Mouse (Mus musculus) midbrain, embryonic 13.5 days (tissue): ENCODE data around the gene March5. TPM values are rescaled to one million over a fixed set of nuclear protein-coding genes. Genes with fewer than 3 reads are reported as not detected.

ENCODE experiments used
- ATAC-seq: fragments of 200-750 bp; cut with Nextera tagmentation; 2 replicates; pipeline ENCODE4 v1.8.0; 2017; ENCODE audit warnings: mild to moderate bottlenecking, moderate TSS enrichment, moderate library complexity
- H3K27ac ChIP-seq: fragments of 300-500 bp; sonication (generic); 2 replicates; pipeline ENCODE4 v1.5.1; 2015; ENCODE audit warnings: inconsistent platforms, mild to moderate bottlenecking, moderate library complexity
- H3K27me3 ChIP-seq: fragments of 300-500 bp; sonication (generic); 2 replicates; pipeline ENCODE4 v1.6.1; 2015; ENCODE audit warnings: mild to moderate bottlenecking, inconsistent platforms
- H3K36me3 ChIP-seq: fragments of 300-500 bp; sonication (generic); 2 replicates; pipeline ENCODE4 v1.6.1; 2015; ENCODE audit warnings: mild to moderate bottlenecking, inconsistent platforms
- H3K4me1 ChIP-seq: fragments of 300-500 bp; sonication (generic); replicated peaks from 2 replicates; pipeline ENCODE4 v1.6.1; 2015; ENCODE audit warnings: inconsistent platforms
- H3K4me2 ChIP-seq: fragments of 300-500 bp; sonication (generic); replicated peaks from 2 replicates; pipeline ENCODE4 v1.6.1; 2015; ENCODE audit warnings: moderate library complexity, mild to moderate bottlenecking, inconsistent platforms
- H3K4me3 ChIP-seq: fragments of 300-500 bp; sonication (generic); replicated peaks from 2 replicates; pipeline ENCODE4 v1.5.1; 2015; ENCODE audit warnings: mild to moderate bottlenecking, inconsistent platforms
- H3K9ac ChIP-seq: fragments of 300-500 bp; sonication (generic); replicated peaks from 2 replicates; pipeline ENCODE4 v1.6.1; 2015; ENCODE audit warnings: mild to moderate bottlenecking, inconsistent platforms
- H3K9me3 ChIP-seq: fragments of 300-500 bp; sonication (generic); 2 replicates; pipeline ENCODE4 v1.6.1; 2016; ENCODE audit warnings: mild to moderate bottlenecking, inconsistent platforms
- WGBS: fragments of 180-500 bp; shearing (Covaris S2); methylation state at CpG from one replicate; pipeline ENCODE4 v1.1.7; 2015; 5-methylcytosine and 5-hydroxymethylcytosine counted together
- polyA plus RNA-seq: library from polyadenylated mRNA; unstranded; fragments of >200 nt; fragmentation: Nextera tagmentation; extraction: Ambion mirVana; gene quantifications from 2 replicates; pipeline ENCODE4 v1.2.1, GENCODE M21; 2015

The March5 gene
- 119 and 126 TPM in 2 replicates for polyA plus RNA-seq

- peak; percentile 100 for ATAC-seq
- peaks cover 20% of the 10 kb centered on the region for H3K4me1 ChIP-seq
- H3K27ac ChIP-seq, result peak within 1 kb of the TSS; percentile 87
- under 1% methylated on average over 78 of the region's 94 CpGs for WGBS
- peak within 1 kb of the TSS; percentile 100 for H3K4me3 ChIP-seq
- no peaks in the 10 kb centered on the region for H3K9me3 ChIP-seq
- 0 out of 2 replicates have a peak, but pooled peaks cover 4% of the 10 kb centered on the region for H3K27me3 ChIP-seq
- H3K9ac ChIP-seq, result peak within 1 kb of the TSS; percentile 97
- H3K36me3 ChIP-seq, result peaks cover 22% of the 10 kb centered on the region
- H3K4me2 ChIP-seq, result peak within 1 kb of the TSS; percentile 88
These were observed at the start of gene March5 for GRCm38 (mm10) chr19:37207303-37208175. Gene March5, plus strand, starts transcription at chr19:37207543.

GRCm38 (mm10) chr19:37172096-37172495 is 35.2 kb upstream of the March5 start:
- Histone ChIP-seq H3K4me3 (peak overlapping the region; percentile 82), H3K9ac (peak overlapping the region; percentile 92; the same call in 1 of the 2 replicates), H3K27me3 (peaks cover 18% of the 10 kb centered on the region), H3K9me3 (no peaks in the 10 kb centered on the region), H3K36me3 (0 out of 2 replicates have a peak, but pooled peaks cover 2% of the 10 kb centered on the region), H3K4me1 (peaks cover 41% of the 10 kb centered on the region), H3K4me2 (peak overlapping the region; percentile 86), H3K27ac (no peak overlapping the region)
- no peak for ATAC-seq
- 37% methylated on average over 1 of the region's 1 CpGs for WGBS

GRCm38 (mm10) chr19:37172566-37173130 is 34.7 kb upstream of the March5 start:
- Histone ChIP-seq H3K27ac (no peak overlapping the region), H3K4me3 (peak overlapping the region; percentile 82), H3K9ac (peak overlapping the region; percentile 92), H3K9me3 (no peaks in the 10 kb centered on the region), H3K36me3 (no peaks in the 10 kb centered on the region), H3K4me1 (peaks cover 43% of the 10 kb centered on the region), H3K4me2 (peak overlapping the region; percentile 86), H3K27me3 (peaks cover 18% of the 10 kb centered on the region)
- 77% methylated on average over 11 of the region's 11 CpGs for WGBS
- no peak for ATAC-seq

- H3K4me1 ChIP-seq, result peaks cover 47% of the 10 kb centered on the region
- no peak for ATAC-seq
- peak overlapping the region; percentile 86 for H3K4me2 ChIP-seq
- H3K27ac ChIP-seq, result peak overlapping the region; percentile 95
- peak overlapping the region; percentile 92 for H3K9ac ChIP-seq
- no peaks in the 10 kb centered on the region for H3K9me3 ChIP-seq
- no peaks in the 10 kb centered on the region for H3K36me3 ChIP-seq
- 25% methylated on average over 20 of the region's 20 CpGs for WGBS
- H3K4me3 ChIP-seq, result peak overlapping the region; percentile 82
- H3K27me3 ChIP-seq, result peaks cover 18% of the 10 kb centered on the region
These were observed 33.8 kb upstream of the March5 start for GRCm38 (mm10) chr19:37173331-37174115.

- ATAC-seq, result peak; percentile 81
- peaks cover 50% of the 10 kb centered on the region for H3K4me1 ChIP-seq
- H3K9ac ChIP-seq, result peak overlapping the region; percentile 92
- H3K9me3 ChIP-seq, result no peaks in the 10 kb centered on the region
- H3K36me3 ChIP-seq, result no peaks in the 10 kb centered on the region
- H3K27me3 ChIP-seq, result peaks cover 18% of the 10 kb centered on the region
- H3K4me2 ChIP-seq, result peak overlapping the region; percentile 86
- H3K4me3 ChIP-seq, result peak overlapping the region; percentile 82
- under 1% methylated on average over 70 of the region's 70 CpGs for WGBS
- peak overlapping the region; percentile 95 for H3K27ac ChIP-seq
These were observed 33.1 kb upstream of the March5 start for GRCm38 (mm10) chr19:37174116-37174715.

GRCm38 (mm10) chr19:37174716-37175435 is 32.5 kb upstream of the March5 start:
- peak overlapping the region; percentile 86 for H3K4me2 ChIP-seq

GRCm38 (mm10) chr19:37175436-37175805 is 31.9 kb upstream of the March5 start:
- Histone ChIP-seq H3K27ac (peak overlapping the region; percentile 95), H3K9me3 (no peaks in the 10 kb centered on the region), H3K36me3 (no peaks in the 10 kb centered on the region), H3K27me3 (peaks cover 18% of the 10 kb centered on the region), H3K4me2 (peak overlapping the region; percentile 86), H3K9ac (peak overlapping the region; percentile 92), H3K4me3 (peak overlapping the region; percentile 82), H3K4me1 (peaks cover 50% of the 10 kb centered on the region)
- WGBS, result under 1% methylated on average over 12 of the region's 12 CpGs
- no peak for ATAC-seq

More at GRCm38 (mm10) chr19:37174716-37175435, 32.5 kb upstream of the March5 start:
- peak overlapping the region; percentile 95 for H3K27ac ChIP-seq
- ATAC-seq, result peak; percentile 85
- peaks cover 50% of the 10 kb centered on the region for H3K4me1 ChIP-seq
- peak overlapping the region; percentile 92 for H3K9ac ChIP-seq
- H3K36me3 ChIP-seq, result no peaks in the 10 kb centered on the region
- no peaks in the 10 kb centered on the region for H3K9me3 ChIP-seq
- peaks cover 18% of the 10 kb centered on the region for H3K27me3 ChIP-seq
- H3K4me3 ChIP-seq, result peak overlapping the region; percentile 82
- 0% methylated on average over 36 of the region's 36 CpGs for WGBS

- Histone ChIP-seq H3K27ac (peak overlapping the region; percentile 95), H3K9ac (peak overlapping the region; percentile 92), H3K4me3 (peak overlapping the region; percentile 82), H3K4me1 (peaks cover 50% of the 10 kb centered on the region), H3K36me3 (no peaks in the 10 kb centered on the region), H3K27me3 (peaks cover 18% of the 10 kb centered on the region), H3K4me2 (peak overlapping the region; percentile 86), H3K9me3 (no peaks in the 10 kb centered on the region)
- no peak for ATAC-seq
- 10% methylated on average over 6 of the region's 6 CpGs for WGBS
These were observed 31.4 kb upstream of the March5 start for GRCm38 (mm10) chr19:37175919-37176318.

- Histone ChIP-seq H3K9ac (peak overlapping the region; percentile 59), H3K4me2 (peak overlapping the region; percentile 65), H3K27ac (no peak overlapping the region), H3K9me3 (no peaks in the 10 kb centered on the region), H3K27me3 (peaks cover 17% of the 10 kb centered on the region), H3K4me3 (peak overlapping the region; percentile 42), H3K4me1 (peaks cover 44% of the 10 kb centered on the region), H3K36me3 (no peaks in the 10 kb centered on the region)
- WGBS, result 37% methylated on average over 4 of the region's 4 CpGs
- no peak for ATAC-seq
These were observed 30.4 kb upstream of the March5 start for GRCm38 (mm10) chr19:37176879-37177462.

- H3K36me3 ChIP-seq, result no peaks in the 10 kb centered on the region
- H3K4me3 ChIP-seq, result peak overlapping the region; percentile 42
- H3K9me3 ChIP-seq, result no peaks in the 10 kb centered on the region
- peak overlapping the region; percentile 49 for H3K4me2 ChIP-seq
- peak overlapping the region; percentile 52 for H3K9ac ChIP-seq
- peak; percentile 83 for ATAC-seq
- H3K27ac ChIP-seq, result peak overlapping the region; percentile 67
- H3K27me3 ChIP-seq, result peaks cover 6% of the 10 kb centered on the region; the same call in 1 of the 2 replicates
- 12% methylated on average over 17 of the region's 17 CpGs for WGBS
- H3K4me1 ChIP-seq, result peaks cover 33% of the 10 kb centered on the region
These were observed 29.3 kb upstream of the March5 start for GRCm38 (mm10) chr19:37177819-37178708.
